Mouse (Mus musculus) right cerebral cortex, postnatal 14 days (tissue): ENCODE data around the gene Ino80d.
A peak's percentile ranks its signal among the peaks of the same experiment; 100 is the strongest.

ENCODE experiments used
- DNase-seq: peaks from one replicate; pipeline ENCODE4 v3.0.0; 2022

Gene Ino80d

GRCm38 (mm10) chr1:62984566-62984965, 129.9 kb downstream of the Ino80d start:
- peak; percentile 48 for DNase-seq

GRCm38 (mm10) chr1:62976742-62977141, 137.7 kb downstream of the Ino80d start:
- no peak for DNase-seq

- no peak for DNase-seq
Observed at GRCm38 (mm10) chr1:62966885-62967284, 147.6 kb downstream of the Ino80d start.

- peak; percentile 72 for DNase-seq
Observed at GRCm38 (mm10) chr1:62964291-62964690, 150.2 kb downstream of the Ino80d start.

GRCm38 (mm10) chr1:62956942-62957645, 157.4 kb downstream of the Ino80d start:
- DNase-seq, result no peak

GRCm38 (mm10) chr1:62956526-62956925, 157.9 kb downstream of the Ino80d start:
- DNase-seq, result no peak

GRCm38 (mm10) chr1:62955340-62955739, 159.1 kb downstream of the Ino80d start:
- DNase-seq, result no peak

GRCm38 (mm10) chr1:62953036-62953435, 161.4 kb downstream of the Ino80d start:
- DNase-seq, result no peak

- DNase-seq, result no peak
Observed at GRCm38 (mm10) chr1:62952319-62952718, 162.1 kb downstream of the Ino80d start.

GRCm38 (mm10) chr1:62951067-62951809, 163.2 kb downstream of the Ino80d start:
- DNase-seq, result no peak

- DNase-seq, result no peak
Observed at GRCm38 (mm10) chr1:62950526-62950925, 163.9 kb downstream of the Ino80d start.

GRCm38 (mm10) chr1:62947807-62948206, 166.7 kb downstream of the Ino80d start:
- no peak for DNase-seq

- DNase-seq, result no peak
Observed at GRCm38 (mm10) chr1:62946987-62947386, 167.5 kb downstream of the Ino80d start.

- DNase-seq, result no peak
Observed at GRCm38 (mm10) chr1:62934752-62935329, 179.6 kb downstream of the Ino80d start.

GRCm38 (mm10) chr1:62934100-62934513, 180.4 kb downstream of the Ino80d start:
- DNase-seq, result peak; percentile 24

- DNase-seq, result no peak
Observed at GRCm38 (mm10) chr1:62933288-62934099, 181.0 kb downstream of the Ino80d start.

GRCm38 (mm10) chr1:62929477-62929876, 185.0 kb downstream of the Ino80d start:
- peak; percentile 90 for DNase-seq

- DNase-seq, result no peak
Observed at GRCm38 (mm10) chr1:62919219-62919618, 195.2 kb downstream of the Ino80d start.

- no peak for DNase-seq
Observed at GRCm38 (mm10) chr1:62916609-62917008, 197.9 kb downstream of the Ino80d start.

- no peak for DNase-seq
Observed at GRCm38 (mm10) chr1:62914495-62914894, 200.0 kb downstream of the Ino80d start.

GRCm38 (mm10) chr1:62911426-62911825, 203.0 kb downstream of the Ino80d start:
- no peak for DNase-seq

GRCm38 (mm10) chr1:62909126-62909525, 205.3 kb downstream of the Ino80d start:
- DNase-seq, result no peak

- DNase-seq, result peak; percentile 35
Observed at GRCm38 (mm10) chr1:62908508-62908907, 206.0 kb downstream of the Ino80d start.
